Mouse (Mus musculus) C2C12 (cell line): ENCODE data around the gene Atp1a2. TPM values are rescaled to one million over a fixed set of nuclear protein-coding genes. Genes with fewer than 3 reads are reported as not detected.
"Not testable (repeated sequence)": the region's sequence is repeated elsewhere in the genome, so short reads cannot be mapped to it uniquely, and the experiment has no call there.

Source experiments
- H3K27me3 ChIP-seq: one replicate; pipeline ENCODE4 v1.6.1; 2011; ENCODE audit not compliant: control insufficient read depth, insufficient read depth, insufficient read length
- H3K36me3 ChIP-seq: one replicate; pipeline ENCODE4 v1.6.1; 2011; ENCODE audit not compliant: control insufficient read depth, insufficient read depth
- H3K4me3 ChIP-seq: one replicate; pipeline ENCODE4 v1.5.1; 2011; ENCODE audit warnings: mild to moderate bottlenecking, control low read depth; ENCODE audit not compliant: poor library complexity, insufficient read depth, severe bottlenecking
- H3K79me2 ChIP-seq: one replicate; pipeline ENCODE4 v1.6.1; 2011; ENCODE audit not compliant: control insufficient read depth, insufficient read depth
- H3K79me3 ChIP-seq: one replicate; pipeline ENCODE4 v1.6.1; 2011; ENCODE audit warnings: low read depth, control low read depth
- H3ac ChIP-seq: one replicate; pipeline ENCODE3; 2011; ENCODE audit warnings: low read depth; ENCODE audit not compliant: control insufficient read depth, insufficient read length
- CEBPB ChIP-seq: IDR thresholded peaks from one replicate; pipeline ENCODE4 v1.6.1; 2011; ENCODE audit warnings: low read depth, mild to moderate bottlenecking, control low read depth, moderate library complexity
- CTCF ChIP-seq: IDR thresholded peaks from one replicate; pipeline ENCODE4 v1.5.1; 2011; ENCODE audit not compliant: control insufficient read depth, insufficient read depth, insufficient read length
- FOSL1 ChIP-seq: IDR thresholded peaks from one replicate; pipeline ENCODE4 v1.8.0; 2011; ENCODE audit warnings: mild to moderate bottlenecking, low read length; ENCODE audit not compliant: poor library complexity, insufficient read depth, severe bottlenecking
- MAX ChIP-seq: IDR thresholded peaks from one replicate; pipeline ENCODE4 v1.6.1; 2011; ENCODE audit warnings: mild to moderate bottlenecking, control low read depth
- MYOD1 ChIP-seq: IDR thresholded peaks from one replicate; pipeline ENCODE4 v1.6.1; 2011; ENCODE audit warnings: low read depth; ENCODE audit not compliant: control insufficient read depth, insufficient read length
- MYOG ChIP-seq: IDR thresholded peaks from one replicate; pipeline ENCODE4 v1.6.1; 2011; ENCODE audit not compliant: control insufficient read depth, insufficient read length; ENCODE audit errors: extremely low read depth
- USF1 ChIP-seq: IDR thresholded peaks from one replicate; pipeline ENCODE4 v1.6.1; 2011; ENCODE audit warnings: low read depth, mild to moderate bottlenecking, control low read depth, moderate library complexity
- polyA plus RNA-seq: library from polyadenylated mRNA; unstranded; fragments of >200 nt; fragmentation: generic; extraction: Trizol; gene quantifications from one replicate; pipeline ENCODE4 v1.2.1, GENCODE M21; 2012; ENCODE audit warnings: missing spikeins

The Atp1a2 gene
- polyA plus RNA-seq, 1 experiment = 0.76 TPM

GRCm38 (mm10) chr1:172261477-172262078 is 36.3 kb downstream of the Atp1a2 start, which contains the start of gene Igsf8:
Gene Igsf8, plus strand, starts transcription at chr1:172261641.
- Histone ChIP-seq H3K79me3 (no peaks in the 10 kb centered on the region), H3K4me3 (no peak within 1 kb of the TSS), H3K27me3 (no peaks in the 10 kb centered on the region), H3ac (no peak within 1 kb of the TSS), H3K36me3 (no peaks in the 10 kb centered on the region), H3K79me2 (no peaks in the 10 kb centered on the region)
- TF ChIP-seq MYOG (no peak), USF1 (no peak), FOSL1 (no peak), MYOD1 (no peak), MAX (no peak), CEBPB (no peak), CTCF (no peak)

- TF ChIP-seq FOSL1 (no peak), MAX (no peak), CEBPB (no peak), MYOD1 (no peak), CTCF (no peak), MYOG (no peak), USF1 (no peak)
- Histone ChIP-seq H3K79me2 (no peaks in the 10 kb centered on the region), H3ac (no peak within 1 kb of the TSS), H3K79me3 (no peaks in the 10 kb centered on the region), H3K27me3 (no peaks in the 10 kb centered on the region), H3K4me3 (no peak within 1 kb of the TSS), H3K36me3 (no peaks in the 10 kb centered on the region)
These were observed 39.5 kb downstream of the Atp1a2 start, which contains the start of gene Atp1a4 for GRCm38 (mm10) chr1:172258314-172258713. Gene Atp1a4, minus strand, starts transcription at chr1:172258414.

GRCm38 (mm10) chr1:172247679-172248078 is 50.2 kb downstream of the Atp1a2 start:
- TF ChIP-seq CTCF = peak; percentile 33
- no peak for TF ChIP-seq MAX
- Histone ChIP-seq H3K36me3 (no peaks in the 10 kb centered on the region), H3K79me3 (no peaks in the 10 kb centered on the region), H3ac (no peak overlapping the region), H3K4me3 (no peak overlapping the region), H3K27me3 (no peaks in the 10 kb centered on the region), H3K79me2 (no peaks in the 10 kb centered on the region)

DNA sequence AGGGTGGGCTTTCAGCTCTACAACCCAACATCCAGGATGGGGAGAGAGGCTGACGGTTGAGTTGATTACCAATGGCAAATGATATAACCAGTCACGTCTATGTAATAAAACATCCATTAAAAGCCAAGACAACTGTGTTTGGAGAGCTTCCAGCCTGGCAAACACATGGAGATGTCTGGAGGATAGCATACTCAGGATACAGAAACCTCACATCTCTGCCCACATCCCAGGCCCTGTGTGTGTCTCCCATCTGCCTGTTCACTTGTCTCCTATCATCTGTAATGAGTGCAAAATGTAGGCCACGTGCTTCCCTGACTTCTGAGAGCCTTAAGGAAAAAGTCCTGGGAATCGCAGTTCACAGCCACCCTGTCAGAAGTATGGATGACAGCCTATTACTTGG is 50.6 kb downstream of the Atp1a2 start:
- no peak for TF ChIP-seq CTCF
- Histone ChIP-seq H3K79me2 (no peaks in the 10 kb centered on the region), H3ac (no peak overlapping the region), H3K4me3 (no peak overlapping the region), H3K36me3 (no peaks in the 10 kb centered on the region), H3K79me3 (no peaks in the 10 kb centered on the region), H3K27me3 (no peaks in the 10 kb centered on the region)

DNA sequence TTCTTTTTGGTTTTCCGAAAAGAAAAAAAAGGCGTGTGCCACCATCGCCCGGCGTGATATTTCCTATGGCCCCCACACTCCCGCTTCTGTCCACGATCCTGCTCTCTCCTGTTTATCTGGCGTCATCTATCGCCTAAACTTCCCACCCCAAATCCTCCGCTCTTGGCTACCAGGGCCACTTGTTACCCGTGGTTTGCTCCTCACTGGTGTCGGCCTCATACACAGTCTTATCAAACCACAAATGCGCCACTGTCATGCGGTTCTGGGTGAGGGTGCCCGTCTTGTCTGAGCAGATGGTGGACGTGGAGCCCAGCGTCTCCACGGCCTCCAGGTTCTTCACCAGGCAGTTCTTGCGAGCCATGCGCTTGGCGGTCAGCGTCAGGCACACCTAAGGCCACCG is 53.2 kb downstream of the Atp1a2 start:
- H3ac ChIP-seq, H3K36me3 ChIP-seq, H3K27me3 ChIP-seq, H3K4me3 ChIP-seq, H3K79me3 ChIP-seq, H3K79me2 ChIP-seq: not testable (repeated sequence)

GRCm38 (mm10) chr1:172243547-172244205 is 54.2 kb downstream of the Atp1a2 start:
- Histone ChIP-seq H3K4me3 (no peak overlapping the region), H3K36me3 (no peaks in the 10 kb centered on the region), H3K27me3 (no peaks in the 10 kb centered on the region), H3K79me2 (no peaks in the 10 kb centered on the region), H3K79me3 (no peaks in the 10 kb centered on the region), H3ac (no peak overlapping the region)
- TF ChIP-seq MYOG = no peak
- TF ChIP-seq MYOD1 = peak; percentile 43

GRCm38 (mm10) chr1:172242401-172242800 is 55.5 kb downstream of the Atp1a2 start:
- Histone ChIP-seq H3K36me3 (no peaks in the 10 kb centered on the region), H3K79me3 (no peaks in the 10 kb centered on the region), H3K27me3 (no peaks in the 10 kb centered on the region), H3K79me2 (no peaks in the 10 kb centered on the region), H3ac (no peak overlapping the region), H3K4me3 (no peak overlapping the region)
- TF ChIP-seq MYOG = no peak
- TF ChIP-seq FOSL1 = peak; percentile 5
